Mouse (Mus musculus) liver, postnatal 0 days (tissue): ENCODE data around the gene Fhit.

Experiments
- CTCF ChIP-seq: sonication (generic); IDR thresholded peaks from 2 replicates; pipeline ENCODE4 v1.5.1; 2016; ENCODE audit warnings: antibody characterized with exemption, low read depth
- EP300 ChIP-seq: IDR thresholded peaks from 2 replicates; pipeline ENCODE4 v1.6.1; 2016; ENCODE audit warnings: antibody characterized with exemption, low read depth, mild to moderate bottlenecking

DNA sequence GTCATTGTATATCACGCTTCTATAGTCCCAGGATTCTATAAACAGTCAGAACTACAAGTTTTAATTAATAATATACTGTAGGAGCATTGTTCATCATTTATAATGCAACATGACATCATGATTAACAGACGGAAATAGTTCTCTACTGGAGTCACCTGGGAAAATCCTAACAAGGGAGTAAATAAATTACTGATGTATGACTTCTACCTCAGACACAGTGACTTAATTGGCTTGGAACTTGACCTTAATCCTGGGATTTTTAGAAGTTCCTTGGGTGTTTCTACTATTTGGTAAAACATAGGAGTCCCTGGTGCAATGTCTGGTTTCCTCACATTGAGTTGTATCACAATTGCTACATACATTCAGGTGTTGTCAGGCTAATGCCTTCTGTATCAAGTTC lies 613.2 kb downstream of the Fhit start:
- no peak for TF ChIP-seq CTCF
- no peak for TF ChIP-seq EP300
